Mouse (Mus musculus) lung, embryonic 16.5 days (tissue): ENCODE measurements around the gene Tcte2. TPM values are rescaled to one million over a fixed set of nuclear protein-coding genes. Genes with fewer than 3 reads are reported as not detected.

Experiments
- ATAC-seq: fragments of 200-750 bp; cut with Nextera tagmentation; 2 replicates; pipeline ENCODE4 v1.8.0; 2017; ENCODE audit warnings: low read depth, mild to moderate bottlenecking, moderate library complexity
- H3K27ac ChIP-seq: fragments of 300-500 bp; sonication (generic); 2 replicates; pipeline ENCODE4 v1.5.1; 2014; ENCODE audit warnings: mild to moderate bottlenecking, control low read depth, low read length
- H3K27me3 ChIP-seq: fragments of 300-500 bp; sonication (generic); 2 replicates; pipeline ENCODE4 v1.6.1; 2014; ENCODE audit warnings: low read depth, low read length, mixed read lengths; ENCODE audit not compliant: control insufficient read depth, insufficient read depth
- H3K36me3 ChIP-seq: fragments of 300-500 bp; sonication (generic); 2 replicates; pipeline ENCODE4 v1.6.1; 2014; ENCODE audit warnings: low read length; ENCODE audit not compliant: control insufficient read depth, insufficient read depth
- H3K4me1 ChIP-seq: fragments of 300-500 bp; sonication (generic); replicated peaks from 2 replicates; pipeline ENCODE4 v1.6.1; 2014; ENCODE audit warnings: low read length, mixed read lengths; ENCODE audit not compliant: control insufficient read depth, insufficient read depth
- H3K4me2 ChIP-seq: fragments of 300-500 bp; sonication (generic); 2 replicates; pipeline ENCODE4 v1.6.1; 2014; ENCODE audit warnings: low read depth, low read length, control low read depth
- H3K4me3 ChIP-seq: fragments of 300-500 bp; sonication (generic); 2 replicates; pipeline ENCODE4 v1.5.1; 2014; ENCODE audit warnings: mild to moderate bottlenecking, low read length, control low read depth
- H3K9ac ChIP-seq: fragments of 300-500 bp; sonication (generic); 2 replicates; pipeline ENCODE4 v1.6.1; 2014; ENCODE audit warnings: low read length, control low read depth
- H3K9me3 ChIP-seq: fragments of 300-500 bp; sonication (generic); 2 replicates; pipeline ENCODE4 v1.6.1; 2016; ENCODE audit warnings: low read length; ENCODE audit not compliant: control insufficient read depth
- WGBS: fragments of 180-500 bp; shearing (Covaris S2); extraction: QIAGEN DNeasy Blood & Tissue Kit; methylation state at CpG from one replicate; pipeline ENCODE4 v1.1.7; 2014; 5-methylcytosine and 5-hydroxymethylcytosine counted together
- polyA plus RNA-seq: library from polyadenylated mRNA; unstranded; fragments of >200 nt; fragmentation: Nextera tagmentation; extraction: Ambion mirVana; gene quantifications from 2 replicates; pipeline ENCODE4 v1.2.1, GENCODE M21; 2015

Gene Tcte2
- polyA plus RNA-seq, 1 experiment from 2014 or later: 4.8 TPM

DNA sequence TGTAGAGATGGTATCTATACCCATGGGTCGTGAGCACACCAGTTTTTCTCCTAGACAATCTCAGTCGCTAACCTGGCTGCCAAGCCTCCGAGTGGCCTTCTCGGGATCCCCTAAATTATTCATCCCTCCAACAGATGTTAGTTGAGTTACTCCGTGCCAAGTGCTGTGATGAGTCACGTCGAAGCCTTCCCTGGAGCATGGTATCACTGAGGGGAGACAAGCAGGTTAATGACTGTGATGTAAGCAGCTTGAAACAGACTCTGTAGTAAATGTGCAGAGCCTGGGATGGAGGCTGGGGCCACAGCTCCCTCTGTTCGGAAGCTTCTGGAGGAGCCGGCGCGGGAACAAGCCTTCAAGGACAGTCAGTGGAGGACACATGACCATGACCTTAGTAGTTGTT, 44.2 kb downstream of the Tcte2 start:
- Histone ChIP-seq H3K27me3 (no peaks in the 10 kb centered on the region), H3K36me3 (no peaks in the 10 kb centered on the region), H3K4me3 (no peak overlapping the region), H3K4me1 (peaks cover 3% of the 10 kb centered on the region; the same call in 1 of the 2 replicates), H3K4me2 (no peak overlapping the region), H3K9me3 (no peaks in the 10 kb centered on the region), H3K9ac (no peak overlapping the region), H3K27ac (no peak overlapping the region)
- ATAC-seq: no peak
- 88% methylated on average over 11 of the region's 11 CpGs for WGBS

DNA sequence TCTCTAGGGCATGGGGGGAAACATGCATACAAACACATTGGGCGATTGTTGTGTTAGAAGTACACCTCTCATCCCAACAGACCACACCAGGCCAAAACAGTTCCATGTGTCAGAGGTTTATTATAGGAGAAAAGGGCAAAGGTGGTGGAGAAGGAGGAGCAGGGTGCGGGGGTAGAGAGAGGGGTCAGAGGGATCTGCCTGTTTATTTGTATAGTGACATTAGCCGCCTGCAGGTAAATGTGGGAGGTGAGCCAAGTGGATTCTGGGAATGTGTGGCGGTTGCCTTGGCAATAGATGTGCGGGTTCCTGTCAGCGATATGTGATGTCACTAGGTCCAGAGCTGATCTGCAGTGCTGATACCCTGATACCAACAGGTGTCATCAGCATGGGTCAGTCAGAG, 45.3 kb downstream of the Tcte2 start:
- no peak for ATAC-seq
- Histone ChIP-seq H3K27me3 (no peaks in the 10 kb centered on the region), H3K4me3 (no peak overlapping the region), H3K36me3 (no peaks in the 10 kb centered on the region), H3K4me1 (peaks cover 3% of the 10 kb centered on the region; the same call in 1 of the 2 replicates), H3K9me3 (no peaks in the 10 kb centered on the region), H3K27ac (no peak overlapping the region), H3K4me2 (no peak overlapping the region), H3K9ac (no peak overlapping the region)
- 74% methylated on average over 6 of the region's 6 CpGs for WGBS

DNA sequence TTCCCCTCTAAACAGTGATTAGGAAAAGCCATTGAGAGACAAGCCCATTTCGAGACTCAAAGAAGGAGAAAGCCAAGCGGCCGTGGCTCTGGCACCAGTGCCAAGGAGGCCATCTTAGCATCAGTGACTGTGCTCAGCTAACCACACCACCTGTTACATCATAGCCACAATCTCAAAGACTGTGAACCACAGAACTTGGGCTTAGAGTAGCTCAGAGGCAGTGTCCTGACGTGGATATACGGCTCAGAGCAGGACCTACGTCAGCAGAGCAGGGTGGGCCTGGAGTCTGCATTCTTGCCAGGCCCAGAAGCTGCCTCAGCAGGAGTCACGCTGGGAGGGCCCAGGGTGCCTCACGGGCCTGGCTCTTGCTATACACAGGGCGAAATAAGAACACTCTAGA, 46.1 kb downstream of the Tcte2 start:
- H3K36me3 ChIP-seq: no peaks in the 10 kb centered on the region
- no peak overlapping the region for H3K27ac ChIP-seq
- no peaks in the 10 kb centered on the region for H3K27me3 ChIP-seq
- no peaks in the 10 kb centered on the region for H3K9me3 ChIP-seq
- 58% methylated on average over 9 of the region's 9 CpGs for WGBS
- no peak overlapping the region for H3K4me2 ChIP-seq
- no peak overlapping the region for H3K4me3 ChIP-seq
- no peak; the same call in 1 of the 2 replicates for ATAC-seq
- H3K4me1 ChIP-seq: peaks cover 3% of the 10 kb centered on the region; the same call in 1 of the 2 replicates
- no peak overlapping the region for H3K9ac ChIP-seq

DNA sequence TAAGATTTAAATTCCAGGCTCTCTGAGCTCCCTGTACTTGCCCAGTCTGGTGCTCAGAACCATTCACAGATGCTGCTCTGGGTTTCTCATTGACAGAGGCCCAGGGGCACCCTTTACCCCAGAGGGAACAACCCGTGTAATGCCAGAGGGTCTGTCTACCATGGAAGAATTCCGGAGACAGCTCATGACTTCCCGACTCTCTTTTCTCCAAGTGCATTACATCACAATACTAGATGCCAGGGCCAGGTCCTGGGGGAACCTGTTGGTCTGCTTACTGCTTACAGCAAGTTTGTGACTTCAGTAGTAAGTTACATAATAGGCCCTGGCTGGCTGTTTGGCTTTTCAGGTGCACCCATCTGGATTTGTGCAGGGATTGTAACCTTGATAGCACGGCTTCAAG, 47.0 kb downstream of the Tcte2 start:
- ATAC-seq: peak; percentile 26; the same call in 1 of the 2 replicates
- no peaks in the 10 kb centered on the region for H3K9me3 ChIP-seq
- H3K27me3 ChIP-seq: no peaks in the 10 kb centered on the region
- 53% methylated on average over 4 of the region's 4 CpGs for WGBS
- H3K9ac ChIP-seq: no peak overlapping the region
- no peak overlapping the region for H3K4me2 ChIP-seq
- no peak overlapping the region for H3K4me3 ChIP-seq
- no peaks in the 10 kb centered on the region for H3K36me3 ChIP-seq
- H3K4me1 ChIP-seq: peaks cover 3% of the 10 kb centered on the region; the same call in 1 of the 2 replicates
- H3K27ac ChIP-seq: 0 out of 2 replicates have a peak overlapping the region, but pooled peaks have one; percentile 24

DNA sequence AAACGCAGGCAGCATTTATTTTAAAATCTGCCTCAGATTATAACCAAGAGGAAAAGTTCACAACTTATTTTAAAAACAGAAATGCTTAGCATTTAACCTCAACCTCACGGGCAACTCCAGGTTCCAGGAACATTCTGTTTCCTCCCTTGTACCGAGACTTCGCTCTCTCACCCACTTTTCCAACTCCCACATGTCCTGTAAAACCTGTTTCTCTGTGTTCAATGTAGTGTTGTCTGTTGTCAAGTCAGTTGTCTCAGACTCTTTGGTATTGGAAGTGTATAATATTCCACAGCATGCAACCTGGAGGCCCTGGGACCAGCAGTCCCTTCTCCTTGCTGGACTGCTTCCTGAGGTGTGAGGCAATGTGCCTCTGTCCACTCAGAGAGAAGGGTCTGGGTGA, 47.5 kb downstream of the Tcte2 start:
- Histone ChIP-seq H3K4me1 (peaks cover 3% of the 10 kb centered on the region; the same call in 1 of the 2 replicates), H3K9ac (no peak overlapping the region), H3K36me3 (no peaks in the 10 kb centered on the region), H3K4me3 (no peak overlapping the region), H3K27me3 (no peaks in the 10 kb centered on the region), H3K27ac (no peak overlapping the region), H3K9me3 (no peaks in the 10 kb centered on the region), H3K4me2 (no peak overlapping the region)
- no peak for ATAC-seq
- 71% methylated on average over 4 of the region's 4 CpGs for WGBS

DNA sequence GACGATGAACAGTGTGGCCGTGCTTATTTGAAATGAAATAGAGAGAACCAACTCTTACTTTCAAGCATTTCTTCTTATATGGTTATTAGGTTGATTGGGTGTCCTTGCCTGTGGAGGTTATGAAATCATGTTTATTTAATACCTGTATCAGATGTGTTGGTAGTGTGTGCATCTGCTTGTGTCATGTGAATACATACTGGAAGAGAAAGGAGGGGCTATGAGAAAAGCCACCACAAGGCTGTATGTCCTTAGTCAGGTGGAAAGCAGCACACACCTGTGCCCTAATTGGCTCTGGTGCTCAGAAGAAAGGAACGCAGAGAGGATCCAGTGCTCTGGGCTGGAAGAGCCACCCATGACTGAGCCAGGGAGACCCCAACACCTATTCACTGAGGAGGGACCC, 49.1 kb downstream of the Tcte2 start:
- Histone ChIP-seq H3K9ac (no peak overlapping the region), H3K4me2 (no peak overlapping the region), H3K4me1 (peaks cover 3% of the 10 kb centered on the region; the same call in 1 of the 2 replicates), H3K9me3 (no peaks in the 10 kb centered on the region), H3K27ac (no peak overlapping the region), H3K4me3 (no peak overlapping the region), H3K36me3 (no peaks in the 10 kb centered on the region), H3K27me3 (no peaks in the 10 kb centered on the region)
- ATAC-seq: no peak
- WGBS: 88% methylated on average over 3 of the region's 3 CpGs

DNA sequence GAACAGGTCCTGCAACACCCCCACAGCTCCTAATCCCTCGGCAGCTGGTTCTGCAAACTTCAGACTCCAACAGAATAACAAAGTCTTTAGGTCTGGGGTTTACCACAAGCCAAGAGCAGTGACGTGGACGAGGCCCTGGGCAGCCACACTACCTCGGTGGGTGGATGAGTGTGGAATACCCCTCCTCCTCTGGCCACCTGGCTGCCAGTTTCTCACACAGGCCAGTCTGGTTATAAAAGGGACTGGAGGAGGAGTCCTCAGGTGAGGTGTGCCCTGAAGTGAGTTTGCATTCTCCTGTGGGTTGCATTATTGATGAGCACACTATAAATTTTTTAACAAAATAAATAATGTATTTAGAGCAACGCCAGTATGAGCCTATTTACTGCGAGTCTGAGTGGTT, 49.5 kb downstream of the Tcte2 start:
- Histone ChIP-seq H3K9me3 (no peaks in the 10 kb centered on the region), H3K4me1 (peaks cover 3% of the 10 kb centered on the region; the same call in 1 of the 2 replicates), H3K9ac (no peak overlapping the region), H3K4me2 (no peak overlapping the region), H3K4me3 (no peak overlapping the region), H3K36me3 (no peaks in the 10 kb centered on the region), H3K27me3 (no peaks in the 10 kb centered on the region), H3K27ac (no peak overlapping the region)
- 64% methylated on average over 6 of the region's 6 CpGs for WGBS
- ATAC-seq: no peak

DNA sequence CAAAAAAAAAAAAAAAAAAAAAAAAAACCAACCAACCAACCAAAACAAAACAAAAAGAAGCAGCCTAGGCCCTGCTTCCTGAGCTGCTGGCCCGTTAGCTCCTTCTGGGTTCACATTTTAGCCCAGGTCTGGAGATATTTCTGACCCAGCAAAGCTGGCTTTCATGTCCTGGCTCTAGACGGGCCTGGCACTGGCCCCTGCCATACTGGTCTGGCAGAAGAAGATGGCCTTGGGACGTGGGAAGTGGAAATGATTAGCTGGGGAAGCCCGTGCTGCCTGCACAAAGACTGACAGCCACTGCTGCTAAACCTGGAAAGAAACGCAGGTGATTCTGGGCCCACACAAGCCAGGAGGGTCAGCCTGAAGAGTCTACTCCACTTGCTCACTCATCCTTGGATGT, 50.5 kb downstream of the Tcte2 start:
- no peaks in the 10 kb centered on the region for H3K9me3 ChIP-seq
- ATAC-seq: no peak

DNA sequence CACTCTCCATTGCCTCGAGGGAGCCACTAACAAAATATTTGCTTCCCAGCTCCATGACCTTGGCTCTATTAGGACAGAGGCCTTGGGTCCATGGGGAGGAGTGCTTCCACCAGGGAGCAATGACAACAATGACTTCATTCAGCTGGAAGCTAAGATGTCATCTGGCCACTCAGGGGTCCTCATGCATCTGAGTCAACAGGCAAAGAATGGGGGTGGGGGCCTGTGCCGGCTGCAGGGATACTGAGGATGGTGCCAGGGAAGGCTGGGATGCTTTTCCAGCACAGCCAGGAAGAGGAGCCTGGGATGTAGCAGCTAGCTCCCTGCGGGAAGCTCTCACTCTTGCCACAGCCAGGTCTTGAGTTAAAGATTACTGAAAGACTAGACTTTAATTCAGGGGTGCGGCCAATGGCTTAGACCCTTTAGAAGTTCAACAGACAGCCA, 56.1 kb downstream of the Tcte2 start:
- 33% methylated on average over 4 of the region's 4 CpGs for WGBS
- Histone ChIP-seq H3K9ac (no peak overlapping the region), H3K36me3 (no peaks in the 10 kb centered on the region), H3K4me3 (no peak overlapping the region), H3K9me3 (no peaks in the 10 kb centered on the region), H3K4me2 (no peak overlapping the region), H3K27ac (no peak overlapping the region), H3K4me1 (peaks cover 23% of the 10 kb centered on the region), H3K27me3 (no peaks in the 10 kb centered on the region)
- no peak for ATAC-seq

More for the DNA sequence above, 50.5 kb downstream of the Tcte2 start:
- no peak overlapping the region for H3K4me3 ChIP-seq
- H3K4me2 ChIP-seq: no peak overlapping the region
- H3K36me3 ChIP-seq: no peaks in the 10 kb centered on the region
- WGBS: 70% methylated on average over 5 of the region's 5 CpGs
- no peak overlapping the region for H3K9ac ChIP-seq
- H3K27me3 ChIP-seq: no peaks in the 10 kb centered on the region
- no peak overlapping the region for H3K27ac ChIP-seq
- H3K4me1 ChIP-seq: peaks cover 3% of the 10 kb centered on the region; the same call in 1 of the 2 replicates
